11 mouse cellular contexts compared by ENCODE assay signal in the genomic region with DNA sequence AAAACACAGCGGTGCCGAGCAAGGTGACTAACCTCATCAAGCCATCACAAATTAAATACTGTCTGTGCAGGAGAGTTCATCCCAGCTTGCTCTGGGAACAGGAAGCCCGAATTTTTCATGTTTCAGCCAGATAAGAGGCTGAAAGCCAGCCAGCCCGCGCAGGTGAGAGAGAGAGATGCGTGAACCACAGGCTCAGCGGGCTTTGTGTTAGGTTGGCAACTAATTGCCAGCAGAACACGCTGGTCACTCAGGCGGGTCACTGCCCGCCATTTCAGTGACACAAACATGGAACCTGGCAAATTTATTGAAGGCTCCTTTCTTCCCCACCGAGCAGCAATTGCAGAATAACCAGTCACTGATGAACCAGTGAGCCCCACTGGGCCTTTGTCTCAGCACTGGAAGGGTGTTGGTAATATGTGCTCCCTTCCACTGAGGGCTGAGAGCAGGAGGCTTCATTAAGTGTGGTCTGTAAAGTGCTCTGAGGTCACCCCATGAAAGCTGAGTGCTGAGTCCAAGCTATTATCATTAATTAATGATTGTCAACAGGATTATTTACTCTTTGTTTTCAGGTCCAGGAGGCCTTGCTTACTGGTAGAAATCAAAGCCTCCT.
DNase-seq lines count a peak whose midpoint lies in the region; ATAC-seq lines count a peak whose summit lies in the region.
"Had no signal": no experiment of that assay in that cellular context is flagged by ENCODE, and none has a peak within 500 bp of the region (broad histone marks: within the 10 kb centered on the region; RNA-seq: fewer than 3 reads in every experiment).

No protein-coding gene starts in this region.

- 0 out of 2 replicates have a peak overlapping the region, but pooled peaks have one; percentile 19 for H3K4me2 ChIP-seq in hindbrain, embryonic 11.5 days (replicated peaks; ENCODE audit: low read depth, low read length)
- peak overlapping the region; percentile 28; the same call in 1 of the 2 replicates for H3K4me2 ChIP-seq in midbrain, embryonic 14.5 days (ENCODE audit: low read length)
- no peak overlapping the region for H3K4me2 ChIP-seq in liver, embryonic 12.5 days

- no peak overlapping the region; the same call in 1 of the 2 replicates for H3K9ac ChIP-seq in hindbrain, embryonic 11.5 days (ENCODE audit: low read depth, low read length)
- peak overlapping the region; percentile 23; the same call in 1 of the 2 replicates for H3K9ac ChIP-seq in midbrain, embryonic 14.5 days (replicated peaks; ENCODE audit: low read length)
- no peak overlapping the region for H3K9ac ChIP-seq in liver, embryonic 12.5 days

- peak; percentile 51 for ATAC-seq in hindbrain, embryonic 11.5 days (ENCODE audit: low FRiP score)
- ATAC-seq in midbrain, embryonic 14.5 days (ENCODE audit: low FRiP score, low TSS enrichment): no peak; the same call in 1 of the 2 replicates
- ATAC-seq in liver, embryonic 12.5 days: no peak

- peak; percentile 6 for DNase-seq in ZHBTc4 (ENCODE audit: low read depth, low spot score)
- DNase-seq in embryo, embryonic 10.5 days (ENCODE audit: low spot score): peak; percentile 27
- peak; percentile 41 for DNase-seq in hindbrain, embryonic 11.5 days (ENCODE audit: low spot score)
- DNase-seq in midbrain, embryonic 14.5 days: peak; percentile 54
- DNase-seq in natural killer cell, adult 2 months (ENCODE audit: low spot score in 2 of 2): no peak
- no peak for DNase-seq in lung, postnatal 14 days
- no peak for DNase-seq in thymus, postnatal 0 days (ENCODE audit: low spot score)
- DNase-seq: kidney, adult 9 months; lung, postnatal 36 days had no signal

- H3K27ac ChIP-seq in hindbrain, embryonic 11.5 days (ENCODE audit: low read depth, low read length): peak overlapping the region; percentile 54; the same call in 1 of the 2 replicates
- H3K27ac ChIP-seq in midbrain, embryonic 14.5 days (replicated peaks; ENCODE audit: low read depth, low read length): peak overlapping the region; percentile 63
- no peak overlapping the region for H3K27ac ChIP-seq in liver, embryonic 12.5 days

- no peaks in the 10 kb centered on the region for H3K9me3 ChIP-seq in hindbrain, embryonic 11.5 days (ENCODE audit: control insufficient read depth, low read length)
- H3K9me3 ChIP-seq in midbrain, embryonic 14.5 days (ENCODE audit: control insufficient read depth, low read length): no peaks in the 10 kb centered on the region
- H3K9me3 ChIP-seq in liver, embryonic 12.5 days (replicated peaks): no peaks in the 10 kb centered on the region
- H3K9me3 ChIP-seq: G1E had no signal

- no peaks in the 10 kb centered on the region for H3K36me3 ChIP-seq in hindbrain, embryonic 11.5 days (ENCODE audit: control insufficient read depth, insufficient read depth, low read length)
- H3K36me3 ChIP-seq in midbrain, embryonic 14.5 days (ENCODE audit: control insufficient read depth, insufficient read depth, low read length): no peaks in the 10 kb centered on the region
- no peaks in the 10 kb centered on the region for H3K36me3 ChIP-seq in liver, embryonic 12.5 days
- H3K36me3 ChIP-seq: G1E had no signal

- WGBS in hindbrain, embryonic 11.5 days: 34% methylated on average over 11 of the region's 11 CpGs
- 28% methylated on average over 11 of the region's 11 CpGs for WGBS in midbrain, embryonic 14.5 days
- 43% methylated on average over 11 of the region's 11 CpGs for WGBS in liver, embryonic 12.5 days (ENCODE audit: insufficient replicate concordance)

- H3K4me3 ChIP-seq in hindbrain, embryonic 11.5 days (ENCODE audit: low read depth, low read length): no peak overlapping the region
- H3K4me3 ChIP-seq in midbrain, embryonic 14.5 days (replicated peaks; ENCODE audit: low read depth, low read length): no peak overlapping the region
- H3K4me3 ChIP-seq in liver, embryonic 12.5 days: no peak overlapping the region

- H3K27me3 ChIP-seq in hindbrain, embryonic 11.5 days (ENCODE audit: control insufficient read depth, insufficient read depth, low read length): no peaks in the 10 kb centered on the region
- no peaks in the 10 kb centered on the region for H3K27me3 ChIP-seq in midbrain, embryonic 14.5 days (ENCODE audit: control insufficient read depth, insufficient read depth, low read length)
- no peaks in the 10 kb centered on the region; the same call in 1 of the 2 replicates for H3K27me3 ChIP-seq in liver, embryonic 12.5 days (replicated peaks)

- H3K4me1 ChIP-seq in hindbrain, embryonic 11.5 days (replicated peaks; ENCODE audit: control insufficient read depth, insufficient read depth, low read length): peaks cover 7% of the 10 kb centered on the region; the same call in 1 of the 2 replicates
- H3K4me1 ChIP-seq in midbrain, embryonic 14.5 days (ENCODE audit: control insufficient read depth, insufficient read depth, low read length): peaks cover 29% of the 10 kb centered on the region
- H3K4me1 ChIP-seq in liver, embryonic 12.5 days: no peaks in the 10 kb centered on the region

Comparison
In these comparisons a context has a peak if more than half of its experiments do, and no peak if none do; other contexts are left out.
1. DNase-seq: peak in ZHBTc4 (single experiment), embryo, embryonic 10.5 days (single experiment), hindbrain, embryonic 11.5 days (single experiment) and midbrain, embryonic 14.5 days (single experiment); none in natural killer cell, adult 2 months (0 of 2), lung, postnatal 14 days (single experiment) and thymus, postnatal 0 days (single experiment).